Mouse (Mus musculus) heart, embryonic 15.5 days (tissue): ENCODE data around the gene Zbtb16. TPM values are rescaled to one million over a fixed set of nuclear protein-coding genes. Genes with fewer than 3 reads are reported as not detected.
A peak's percentile ranks its signal among the peaks of the same experiment; 100 is the strongest.

Source experiments
- ATAC-seq: fragments of 200-750 bp; cut with Nextera tagmentation; replicated peaks from 2 replicates; pipeline ENCODE4 v1.8.0; 2017; ENCODE audit warnings: low read depth, moderate TSS enrichment; ENCODE audit not compliant: insufficient number of reproducible peaks, insufficient read depth, low FRiP score
- H3K27ac ChIP-seq: fragments of 300-500 bp; sonication (generic); 2 replicates; pipeline ENCODE4 v1.5.1; 2015; ENCODE audit warnings: mild to moderate bottlenecking, inconsistent platforms
- H3K27me3 ChIP-seq: fragments of 300-500 bp; sonication (generic); 2 replicates; pipeline ENCODE4 v1.6.1; 2015; ENCODE audit warnings: inconsistent platforms
- H3K36me3 ChIP-seq: fragments of 300-500 bp; sonication (generic); 2 replicates; pipeline ENCODE4 v1.6.1; 2015; ENCODE audit warnings: mild to moderate bottlenecking, inconsistent platforms
- H3K4me1 ChIP-seq: fragments of 300-500 bp; sonication (generic); replicated peaks from 2 replicates; pipeline ENCODE4 v1.6.1; 2015; ENCODE audit warnings: inconsistent platforms
- H3K4me2 ChIP-seq: fragments of 300-500 bp; sonication (generic); 2 replicates; pipeline ENCODE4 v1.6.1; 2015; ENCODE audit warnings: inconsistent platforms, mild to moderate bottlenecking, moderate library complexity
- H3K4me3 ChIP-seq: fragments of 300-500 bp; sonication (generic); 2 replicates; pipeline ENCODE4 v1.5.1; 2015; ENCODE audit warnings: mild to moderate bottlenecking, inconsistent platforms
- H3K9ac ChIP-seq: fragments of 300-500 bp; sonication (generic); 2 replicates; pipeline ENCODE4 v1.6.1; 2015; ENCODE audit warnings: mild to moderate bottlenecking, inconsistent platforms
- H3K9me3 ChIP-seq: fragments of 300-500 bp; sonication (generic); replicated peaks from 2 replicates; pipeline ENCODE4 v1.6.1; 2016; ENCODE audit warnings: inconsistent platforms
- WGBS: fragments of 180-500 bp; shearing (Covaris S2); methylation state at CpG from one replicate; pipeline ENCODE4 v1.1.7; 2015; ENCODE audit warnings: mixed read lengths; 5-methylcytosine and 5-hydroxymethylcytosine counted together
- polyA plus RNA-seq: library from polyadenylated mRNA; unstranded; fragments of >200 nt; fragmentation: Nextera tagmentation; extraction: Ambion mirVana; gene quantifications from 2 replicates; pipeline ENCODE4 v1.2.1, GENCODE M21; 2015

The Zbtb16 gene
- polyA plus RNA-seq, 1 experiment from 2014 or later: 6.0 TPM

DNA sequence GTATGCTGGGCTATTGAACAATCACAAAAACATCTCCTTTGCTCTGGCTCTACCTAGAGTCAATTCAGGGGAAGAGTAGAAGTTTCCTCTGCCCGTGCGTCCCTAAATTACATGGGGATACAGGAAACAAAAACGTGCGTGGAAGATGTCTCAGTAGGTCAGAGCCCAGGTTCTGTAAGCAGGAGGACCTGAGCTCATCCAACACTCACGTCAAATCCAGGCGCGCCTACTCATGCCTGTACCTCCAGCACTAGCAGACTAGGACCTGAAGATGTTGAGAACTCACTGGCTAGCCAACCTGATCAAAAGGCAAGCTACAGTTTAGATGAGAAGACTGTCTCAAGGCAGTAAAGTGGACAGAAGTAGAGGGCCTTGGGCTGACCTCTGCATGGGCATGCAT is 198.9 kb downstream of the Zbtb16 start:
- H3K27me3 ChIP-seq: peaks cover 21% of the 10 kb centered on the region; the same call in 1 of the 2 replicates
- 88% methylated on average over 7 of the region's 7 CpGs for WGBS
- no peak overlapping the region for H3K4me3 ChIP-seq
- H3K9ac ChIP-seq: no peak overlapping the region
- H3K9me3 ChIP-seq: no peaks in the 10 kb centered on the region
- H3K4me1 ChIP-seq: 0 out of 2 replicates have a peak, but pooled peaks cover 2% of the 10 kb centered on the region
- no peak overlapping the region for H3K27ac ChIP-seq
- no peak for ATAC-seq
- no peaks in the 10 kb centered on the region for H3K36me3 ChIP-seq
- H3K4me2 ChIP-seq: no peak overlapping the region

DNA sequence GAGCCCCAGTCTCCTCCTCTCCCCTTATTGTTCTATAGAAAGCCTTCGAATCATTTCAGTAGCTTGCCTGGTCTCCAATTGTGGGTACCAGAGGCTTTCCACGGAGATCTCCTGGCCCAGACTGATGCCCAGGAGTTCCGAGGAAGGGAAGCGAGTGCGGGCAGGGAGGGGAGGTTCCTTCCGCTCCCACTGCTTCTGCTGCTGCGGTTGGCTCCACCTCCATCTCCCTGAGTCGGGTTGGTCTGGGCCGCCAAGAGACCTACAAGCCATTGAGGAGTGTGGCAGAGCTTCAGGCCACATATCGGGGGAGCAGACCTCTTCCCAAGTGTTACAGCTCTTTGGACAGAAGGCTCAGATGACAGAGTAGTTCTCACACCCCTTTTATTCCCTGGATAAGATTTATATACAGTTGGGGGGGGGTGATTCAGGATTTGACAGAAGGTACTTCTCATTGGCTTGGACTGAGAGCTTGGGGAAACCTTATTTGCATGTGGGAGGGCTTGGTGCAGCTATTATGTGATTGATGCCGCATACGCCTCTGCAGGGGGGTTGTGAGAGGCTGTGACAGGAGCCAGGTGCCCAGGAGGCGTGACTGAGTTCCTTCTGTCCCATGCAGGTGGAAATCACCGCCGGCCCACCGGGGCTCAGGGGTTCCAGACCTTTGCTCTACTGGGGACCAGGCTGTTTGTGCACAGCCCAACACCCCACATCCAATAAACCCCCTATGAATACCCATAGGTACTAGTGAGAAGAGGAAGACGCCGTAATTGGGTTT is 200.3 kb downstream of the Zbtb16 start:
- H3K4me2 ChIP-seq: peak overlapping the region; percentile 30; the same call in 1 of the 2 replicates
- 36% methylated on average over 18 of the region's 18 CpGs for WGBS

DNA sequence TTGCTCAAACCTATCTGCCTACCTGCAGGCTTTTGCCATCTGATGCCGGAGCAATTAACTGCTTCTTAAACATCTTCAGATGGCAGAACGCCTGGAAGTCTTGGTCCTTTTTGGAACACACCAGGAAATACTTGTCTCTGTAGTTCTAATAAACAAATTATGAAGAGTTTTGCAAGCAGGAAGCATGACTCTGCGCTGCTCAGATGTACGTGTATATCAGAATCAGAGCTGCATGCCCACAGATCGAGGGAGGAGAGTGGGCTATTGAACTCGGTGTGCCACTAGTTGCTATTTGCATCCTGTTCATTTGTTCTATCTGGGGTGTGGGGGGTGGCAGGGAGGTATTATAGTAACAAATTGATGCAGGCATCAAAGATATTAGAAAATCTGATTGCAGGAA is 202.9 kb downstream of the Zbtb16 start:
- Histone ChIP-seq H3K36me3 (no peaks in the 10 kb centered on the region), H3K27ac (no peak overlapping the region), H3K4me3 (no peak overlapping the region), H3K4me2 (no peak overlapping the region), H3K27me3 (peaks cover 21% of the 10 kb centered on the region; the same call in 1 of the 2 replicates), H3K9ac (no peak overlapping the region), H3K9me3 (no peaks in the 10 kb centered on the region), H3K4me1 (0 out of 2 replicates have a peak, but pooled peaks cover 2% of the 10 kb centered on the region)
- ATAC-seq: no peak
- 80% methylated on average over 6 of the region's 6 CpGs for WGBS

More for the DNA sequence above, 200.3 kb downstream of the Zbtb16 start:
- no peak overlapping the region for H3K27ac ChIP-seq
- H3K36me3 ChIP-seq: no peaks in the 10 kb centered on the region
- H3K27me3 ChIP-seq: peaks cover 21% of the 10 kb centered on the region; the same call in 1 of the 2 replicates
- 0 out of 2 replicates have a peak, but pooled peaks cover 2% of the 10 kb centered on the region for H3K4me1 ChIP-seq
- no peak overlapping the region for H3K9ac ChIP-seq
- no peaks in the 10 kb centered on the region for H3K9me3 ChIP-seq
- no peak overlapping the region for H3K4me3 ChIP-seq
- no peak for ATAC-seq

DNA sequence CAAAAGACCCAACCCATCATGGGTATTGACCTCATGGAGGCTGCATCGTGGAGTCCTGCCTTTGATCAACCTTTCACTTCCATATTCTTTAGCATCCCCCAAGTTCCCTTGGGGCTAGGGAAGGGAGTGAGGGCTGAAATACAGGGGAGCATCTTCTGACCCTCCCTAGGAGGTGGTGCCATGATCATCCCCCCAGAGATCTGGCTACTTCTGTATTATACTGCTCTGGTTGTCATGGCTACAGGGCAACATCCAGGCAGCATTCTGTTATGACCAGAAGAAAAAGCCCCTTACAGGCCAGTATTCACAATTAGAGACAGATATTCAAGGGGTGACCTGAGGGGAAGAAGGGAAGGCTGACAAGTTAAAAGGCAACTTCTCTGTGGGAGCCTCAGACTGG is 216.8 kb downstream of the Zbtb16 start:
- H3K27me3 ChIP-seq: peaks cover 8% of the 10 kb centered on the region; the same call in 1 of the 2 replicates
- no peak for ATAC-seq
- WGBS: 76% methylated on average over 1 of the region's 1 CpGs
- no peaks in the 10 kb centered on the region for H3K9me3 ChIP-seq
- H3K4me1 ChIP-seq: peaks cover 16% of the 10 kb centered on the region
- no peak overlapping the region for H3K9ac ChIP-seq
- no peaks in the 10 kb centered on the region for H3K36me3 ChIP-seq
- H3K27ac ChIP-seq: no peak overlapping the region
- H3K4me2 ChIP-seq: no peak overlapping the region
- H3K4me3 ChIP-seq: no peak overlapping the region

DNA sequence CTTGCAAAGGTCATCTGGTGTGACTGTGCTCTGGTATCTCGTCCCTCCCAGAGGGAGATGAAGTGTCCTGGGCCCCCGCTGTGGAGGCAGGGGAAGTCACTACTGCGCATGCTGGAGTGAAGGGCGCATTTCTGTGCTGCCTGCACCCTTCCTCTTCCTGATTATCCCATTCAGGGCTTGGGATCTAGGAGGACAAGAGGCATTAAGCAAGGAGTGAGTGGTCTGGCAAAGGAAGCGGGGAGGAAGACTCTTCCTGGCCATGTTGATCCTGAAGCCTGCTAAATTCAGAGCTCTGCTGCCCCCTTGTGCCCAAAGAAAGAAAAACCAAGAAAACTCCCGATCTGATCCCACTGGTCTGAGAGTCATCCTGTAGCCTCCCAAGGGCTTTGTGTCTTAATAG is 217.4 kb downstream of the Zbtb16 start:
- peak; percentile 53 for ATAC-seq
- no peak overlapping the region for H3K9ac ChIP-seq
- H3K36me3 ChIP-seq: no peaks in the 10 kb centered on the region
- H3K27ac ChIP-seq: peak overlapping the region; percentile 63
- peak overlapping the region; percentile 62 for H3K4me2 ChIP-seq
- no peaks in the 10 kb centered on the region for H3K9me3 ChIP-seq
- peak overlapping the region; percentile 30 for H3K4me3 ChIP-seq
- WGBS: 14% methylated on average over 6 of the region's 6 CpGs
- H3K27me3 ChIP-seq: peaks cover 8% of the 10 kb centered on the region; the same call in 1 of the 2 replicates
- H3K4me1 ChIP-seq: peaks cover 16% of the 10 kb centered on the region

DNA sequence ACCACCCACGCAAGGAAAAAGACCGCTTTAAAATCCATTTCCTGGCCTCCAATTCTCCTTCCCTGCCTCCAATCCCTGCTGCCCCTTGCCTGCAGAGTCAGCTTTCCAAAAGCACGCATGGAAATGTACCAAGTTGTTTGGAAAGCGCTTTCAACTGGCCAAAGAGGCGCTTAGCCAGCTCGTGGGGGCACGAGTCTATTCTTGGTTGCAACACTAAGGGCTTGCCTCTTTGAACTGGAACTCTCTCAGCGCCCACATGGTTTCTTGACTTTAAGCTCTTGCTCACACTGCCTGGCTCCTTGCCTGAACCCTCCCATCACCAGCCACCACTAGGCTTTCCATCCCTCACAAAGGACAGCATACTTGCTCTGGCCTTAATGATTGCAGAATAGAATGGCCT is 217.9 kb downstream of the Zbtb16 start:
- H3K36me3 ChIP-seq: no peaks in the 10 kb centered on the region
- H3K4me1 ChIP-seq: peaks cover 16% of the 10 kb centered on the region
- no peaks in the 10 kb centered on the region for H3K9me3 ChIP-seq
- H3K4me3 ChIP-seq: peak overlapping the region; percentile 30
- peak overlapping the region; percentile 63 for H3K27ac ChIP-seq
- 37% methylated on average over 8 of the region's 8 CpGs for WGBS
- ATAC-seq: peak; percentile 77; the same call in 1 of the 2 replicates
- H3K9ac ChIP-seq: no peak overlapping the region
- H3K27me3 ChIP-seq: peaks cover 8% of the 10 kb centered on the region; the same call in 1 of the 2 replicates
- peak overlapping the region; percentile 62 for H3K4me2 ChIP-seq

DNA sequence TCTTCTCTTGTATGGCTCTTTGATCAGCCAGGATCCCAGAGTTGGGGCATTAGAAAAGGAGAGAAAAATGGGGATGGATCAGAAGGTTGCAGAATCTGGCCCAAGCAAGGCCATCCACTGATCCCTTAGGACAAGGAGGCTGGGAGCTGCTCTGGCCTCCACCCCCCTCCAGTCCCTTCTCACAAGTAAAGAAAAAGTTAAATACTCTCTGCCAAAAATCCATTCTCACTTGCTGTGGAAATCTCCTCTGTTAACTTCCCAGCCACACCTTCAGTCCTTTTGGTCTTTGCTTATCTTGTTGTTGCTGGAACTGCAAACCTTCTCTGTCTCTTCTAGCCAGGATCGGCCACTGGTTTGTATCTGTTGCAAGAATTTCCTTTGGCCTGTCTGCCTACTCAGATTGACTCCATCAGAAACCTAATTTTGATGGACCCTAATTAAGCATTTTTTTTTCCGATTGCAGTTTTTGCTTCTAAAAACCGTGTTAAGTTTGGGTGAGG is 218.5 kb downstream of the Zbtb16 start:
- Histone ChIP-seq H3K4me3 (no peak overlapping the region), H3K27me3 (peaks cover 8% of the 10 kb centered on the region; the same call in 1 of the 2 replicates), H3K9ac (no peak overlapping the region), H3K27ac (peak overlapping the region; percentile 63; the same call in 1 of the 2 replicates), H3K4me2 (no peak overlapping the region), H3K36me3 (no peaks in the 10 kb centered on the region), H3K4me1 (peaks cover 16% of the 10 kb centered on the region), H3K9me3 (no peaks in the 10 kb centered on the region)
- WGBS: 52% methylated on average over 3 of the region's 3 CpGs
- ATAC-seq: no peak

DNA sequence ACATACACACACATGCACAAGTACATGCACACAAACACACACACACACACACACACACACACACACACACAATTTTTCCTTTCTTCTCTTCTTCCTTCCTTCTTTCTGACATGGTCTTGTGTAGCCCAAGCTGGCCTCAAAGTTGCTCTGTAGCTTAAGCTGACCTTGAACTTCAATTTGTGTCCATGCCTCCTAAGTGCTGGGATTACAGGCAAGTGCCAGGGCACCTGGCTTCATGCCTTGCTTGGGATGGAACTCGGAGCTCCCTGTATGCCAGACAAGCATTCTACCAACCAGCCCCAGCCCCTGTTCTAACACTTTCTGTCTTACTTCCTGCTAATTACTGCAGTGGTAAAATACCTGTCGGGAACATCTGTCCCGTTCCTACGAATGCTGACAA is 222.8 kb downstream of the Zbtb16 start:
- ATAC-seq: no peak
- no peak overlapping the region for H3K9ac ChIP-seq
- no peaks in the 10 kb centered on the region for H3K36me3 ChIP-seq
- no peak overlapping the region for H3K4me2 ChIP-seq
- H3K27ac ChIP-seq: no peak overlapping the region
- H3K4me1 ChIP-seq: peaks cover 11% of the 10 kb centered on the region
- H3K4me3 ChIP-seq: no peak overlapping the region
- no peaks in the 10 kb centered on the region for H3K27me3 ChIP-seq
- WGBS: 81% methylated on average over 4 of the region's 4 CpGs
- no peaks in the 10 kb centered on the region for H3K9me3 ChIP-seq

DNA sequence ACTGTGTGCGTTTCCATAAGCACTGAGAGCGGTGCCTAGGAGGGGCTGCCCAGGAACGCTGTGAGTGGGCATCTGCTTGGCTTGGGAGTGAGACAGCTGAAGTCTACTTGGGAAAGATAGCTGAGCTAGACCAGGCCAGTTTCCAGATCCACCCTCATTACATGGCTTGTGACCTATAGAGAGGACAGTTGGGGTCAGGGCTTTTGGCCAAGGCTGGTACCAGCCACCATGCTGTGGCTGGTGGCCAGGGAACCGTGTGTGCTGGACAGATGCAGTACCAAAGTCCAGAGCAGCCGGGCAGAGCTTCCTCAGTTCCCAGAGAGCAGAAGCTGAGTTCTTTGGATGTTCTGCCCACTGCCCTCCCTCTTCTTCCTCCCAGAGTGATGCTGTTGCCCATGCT is 223.5 kb downstream of the Zbtb16 start:
- 75% methylated on average over 5 of the region's 5 CpGs for WGBS

DNA sequence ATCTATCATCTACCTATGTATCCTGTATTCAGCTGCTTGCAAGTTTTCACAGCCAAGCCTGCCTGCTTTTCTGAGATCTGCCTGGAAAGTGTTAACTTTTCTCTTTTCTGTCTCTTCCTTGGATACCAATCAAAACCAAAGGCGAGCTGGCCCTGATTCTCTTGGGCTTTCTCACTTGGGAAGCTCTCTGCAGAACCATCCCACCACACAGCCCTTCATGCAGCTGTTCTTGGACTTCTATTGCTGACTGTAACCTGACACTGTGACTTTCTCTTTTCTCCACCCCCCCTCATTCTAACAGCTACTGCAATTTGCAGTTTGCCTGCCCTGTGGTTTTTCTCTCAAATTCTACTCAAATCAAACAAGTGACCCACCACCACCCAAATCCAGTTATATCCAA is 225.0 kb downstream of the Zbtb16 start:
- Histone ChIP-seq H3K9ac (no peak overlapping the region), H3K27me3 (no peaks in the 10 kb centered on the region), H3K4me2 (no peak overlapping the region), H3K36me3 (no peaks in the 10 kb centered on the region), H3K4me3 (no peak overlapping the region), H3K9me3 (no peaks in the 10 kb centered on the region), H3K4me1 (no peaks in the 10 kb centered on the region), H3K27ac (no peak overlapping the region)
- 19% methylated on average over 1 of the region's 1 CpGs for WGBS
- ATAC-seq: no peak

More for the DNA sequence above, 223.5 kb downstream of the Zbtb16 start:
- no peaks in the 10 kb centered on the region for H3K36me3 ChIP-seq
- no peak overlapping the region for H3K4me2 ChIP-seq
- H3K27me3 ChIP-seq: no peaks in the 10 kb centered on the region
- ATAC-seq: no peak
- no peak overlapping the region for H3K4me3 ChIP-seq
- H3K9me3 ChIP-seq: no peaks in the 10 kb centered on the region
- H3K9ac ChIP-seq: no peak overlapping the region
- H3K4me1 ChIP-seq: peaks cover 6% of the 10 kb centered on the region; the same call in 1 of the 2 replicates
- no peak overlapping the region for H3K27ac ChIP-seq

DNA sequence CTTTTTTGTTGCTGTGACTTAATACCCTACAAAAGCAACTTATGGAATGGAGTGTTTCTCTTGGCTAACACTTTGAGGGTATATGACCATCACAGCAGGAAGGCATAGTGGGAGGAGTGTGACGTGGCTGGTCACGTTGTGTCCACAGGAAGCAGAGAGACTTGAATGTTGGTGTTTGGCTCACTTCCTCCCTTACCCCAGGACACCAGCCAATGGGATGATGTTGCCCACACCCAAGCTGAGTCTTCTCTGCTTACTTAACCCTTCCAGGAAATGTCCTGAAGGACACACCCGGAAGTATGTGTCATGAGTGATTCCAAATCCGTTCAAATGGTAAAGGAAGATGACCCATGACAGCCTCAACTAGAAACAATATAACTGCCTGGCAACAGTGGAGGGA is 226.3 kb downstream of the Zbtb16 start:
- H3K9me3 ChIP-seq: no peaks in the 10 kb centered on the region
- no peaks in the 10 kb centered on the region for H3K27me3 ChIP-seq
- H3K27ac ChIP-seq: no peak overlapping the region
- no peaks in the 10 kb centered on the region for H3K4me1 ChIP-seq
- 62% methylated on average over 4 of the region's 4 CpGs for WGBS
- H3K4me2 ChIP-seq: no peak overlapping the region
- H3K4me3 ChIP-seq: no peak overlapping the region
- no peaks in the 10 kb centered on the region for H3K36me3 ChIP-seq
- no peak overlapping the region for H3K9ac ChIP-seq
- ATAC-seq: no peak
